Mouse (Mus musculus) left cerebral cortex, adult 2 months (tissue): Measurements from ENCODE around the gene Lnx1. TPM values are rescaled to one million over a fixed set of nuclear protein-coding genes. Genes with fewer than 3 reads are reported as not detected.

Experiments used
- DNase-seq, 2 experiments: peaks; one replicate each; pipeline ENCODE4 v3.0.0; 2021 to 2022; ENCODE audit warnings: low spot score in 2 of 2, mixed read lengths in 1 of 2; ENCODE audit errors: extremely low spot score in 1 of 2
- H3K27ac ChIP-seq: fragments of 200-600 bp; 2 replicates; pipeline ENCODE4 v1.8.1; 2022
- H3K4me3 ChIP-seq: fragments of 200-600 bp; 2 replicates; pipeline ENCODE4 v1.8.1; 2022
- CTCF ChIP-seq: fragments of 200-600 bp; IDR thresholded peaks from 2 replicates; pipeline ENCODE4 v1.8.1; 2022; ENCODE audit warnings: antibody characterized with exemption, mild to moderate bottlenecking, moderate library complexity
- intact Hi-C: fragments of 180-260 bp; cut with DNase I; formaldehyde crosslinking; loops from one replicate; pipeline ENCODE4 v1.15.1; 2025
- long read RNA-seq, 2 experiments: library from polyadenylated mRNA; stranded (forward); transcript quantifications; one replicate each; pipeline ENCODE4 v2.0.0; 2021; ENCODE audit warnings: borderline mapping rate in 2 of 2
- total RNA-seq, 2 experiments: library from RNA; stranded (reverse); gene quantifications; 2 replicates each; pipeline ENCODE4 v1.2.3; 2021

The Lnx1 gene
- total RNA-seq, result 10 to 100 TPM; 24.8 to 25.5 TPM
- long read RNA-seq, experiment 1, transcript Lnx1-205 (10 exons, 2,259 nt), result major isoform, 17 of 39 reads
- long read RNA-seq, experiment 1, partial matches to known transcripts, result 3 of 39 reads
- long read RNA-seq, experiment 1, other reads (novel, unspliced or antisense), result 18 of 39 reads
- long read RNA-seq, experiment 2, transcript Lnx1-205 (10 exons, 2,259 nt), result major isoform, 15 of 30 reads
- long read RNA-seq, experiment 2, partial matches to known transcripts, result 5 of 30 reads
- long read RNA-seq, experiment 2, other reads (novel, unspliced or antisense), result 10 of 30 reads

- intact Hi-C loops, result no loop called here
- Histone ChIP-seq H3K27ac (no peak within 1 kb of the TSS), H3K4me3 (no peak within 1 kb of the TSS)
- no peak for DNase-seq
- no peak for TF ChIP-seq CTCF
These were observed at the start of gene Lnx1 for GRCm38 (mm10) chr5:74702766-74703165. Lnx1 (minus strand) TSS chr5:74702912.

GRCm38 (mm10) chr5:74750501-74750900, 47.8 kb upstream of the Lnx1 start:
- no peak overlapping the region for H3K27ac ChIP-seq
- no peak for DNase-seq
- no peak for TF ChIP-seq CTCF
- intact Hi-C loops, result no loop called here
- no peak overlapping the region for H3K4me3 ChIP-seq

- H3K27ac ChIP-seq, result no peak overlapping the region
- TF ChIP-seq CTCF, result no peak
- no peak overlapping the region for H3K4me3 ChIP-seq
- intact Hi-C loops, result no loop called here
- DNase-seq, result no peak
These were observed 44.8 kb upstream of the Lnx1 start for GRCm38 (mm10) chr5:74747476-74747875.

- Histone ChIP-seq H3K4me3 (no peak overlapping the region), H3K27ac (no peak overlapping the region)
- intact Hi-C loops, result no loop called here
- no peak for DNase-seq
- no peak for TF ChIP-seq CTCF
These were observed 38.2 kb upstream of the Lnx1 start for GRCm38 (mm10) chr5:74740951-74741350.

GRCm38 (mm10) chr5:74739435-74739834, 36.7 kb upstream of the Lnx1 start:
- intact Hi-C loops, result no loop called here
- no peak for TF ChIP-seq CTCF
- no peak for DNase-seq
- H3K4me3 ChIP-seq, result no peak overlapping the region
- H3K27ac ChIP-seq, result no peak overlapping the region

- intact Hi-C loops, result no loop called here
- no peak overlapping the region for H3K4me3 ChIP-seq
- no peak overlapping the region for H3K27ac ChIP-seq
- DNase-seq, result no peak
- no peak for TF ChIP-seq CTCF
These were observed 35.6 kb upstream of the Lnx1 start for GRCm38 (mm10) chr5:74738312-74738711.

- intact Hi-C loops, result no loop called here
- no peak overlapping the region for H3K4me3 ChIP-seq
- no peak overlapping the region for H3K27ac ChIP-seq
- DNase-seq, result no peak
- no peak for TF ChIP-seq CTCF
These were observed 31.3 kb upstream of the Lnx1 start for GRCm38 (mm10) chr5:74733885-74734558.

GRCm38 (mm10) chr5:74732613-74733012, 29.9 kb upstream of the Lnx1 start:
- Histone ChIP-seq H3K4me3 (no peak overlapping the region), H3K27ac (no peak overlapping the region)
- no peak for TF ChIP-seq CTCF
- no peak for DNase-seq
- intact Hi-C loops, result no loop called here

GRCm38 (mm10) chr5:74730601-74731000, 27.9 kb upstream of the Lnx1 start:
- H3K27ac ChIP-seq, result no peak overlapping the region
- TF ChIP-seq CTCF, result no peak
- intact Hi-C loops, result no loop called here
- H3K4me3 ChIP-seq, result no peak overlapping the region
- no peak for DNase-seq

- Histone ChIP-seq H3K27ac (no peak overlapping the region), H3K4me3 (no peak overlapping the region)
- TF ChIP-seq CTCF, result no peak
- no peak for DNase-seq
- intact Hi-C loops, result no loop called here
These were observed 26.9 kb upstream of the Lnx1 start for GRCm38 (mm10) chr5:74729567-74729966.

GRCm38 (mm10) chr5:74728186-74728585, 25.5 kb upstream of the Lnx1 start:
- Histone ChIP-seq H3K27ac (no peak overlapping the region), H3K4me3 (no peak overlapping the region)
- DNase-seq, result no peak
- TF ChIP-seq CTCF, result no peak
- intact Hi-C loops, result no loop called here

- DNase-seq, result no peak
- no peak overlapping the region for H3K4me3 ChIP-seq
- intact Hi-C loops, result no loop called here
- no peak for TF ChIP-seq CTCF
- no peak overlapping the region for H3K27ac ChIP-seq
These were observed 24.6 kb upstream of the Lnx1 start for GRCm38 (mm10) chr5:74727319-74727718.

- Histone ChIP-seq H3K4me3 (no peak overlapping the region), H3K27ac (no peak overlapping the region)
- no peak for TF ChIP-seq CTCF
- intact Hi-C loops, result no loop called here
- DNase-seq, result no peak
These were observed 22.8 kb upstream of the Lnx1 start for GRCm38 (mm10) chr5:74725541-74725940.
